ENCODE assay signal across 10 mouse cellular contexts in genomic region chr7:80444401-80445249, GRCm38 (mm10). TPM values are rescaled to one million over a fixed set of nuclear protein-coding genes. Genes with fewer than 3 reads are reported as not detected.
DNase-seq lines count a peak whose midpoint lies in the region.
"Had no signal": no experiment of that assay in that cellular context is flagged by ENCODE, and none has a peak within 500 bp of the region (broad histone marks: within the 10 kb centered on the region; RNA-seq: fewer than 3 reads in every experiment).

No protein-coding gene starts in this region.

- DNase-seq in cerebellum, postnatal 14 days: peak; percentile 58 to 62
- no peak for DNase-seq in cerebellum, adult 9-10 months
- DNase-seq in ZHBTc4 (ENCODE audit: low read depth, low spot score): peak; percentile 18
- DNase-seq in heart, postnatal 4 days: peak; percentile 55
- DNase-seq in kidney, adult 18-20 months: no peak
- no peak for DNase-seq in urinary bladder, postnatal 25 days (ENCODE audit: low spot score)
- no peak for DNase-seq in frontal cortex, postnatal 36 days (ENCODE audit: low spot score in 2 of 2)
- DNase-seq: cerebellum, adult 8-10 months had no signal

- peaks cover 3% of the 10 kb centered on the region for H3K36me3 ChIP-seq in megakaryocyte, embryonic 14.5 days (replicated peaks; ENCODE audit: low read length)

- peaks cover 95% of the 10 kb centered on the region for H3K4me1 ChIP-seq in megakaryocyte, embryonic 14.5 days

- no peaks in the 10 kb centered on the region for H3K9me3 ChIP-seq in megakaryocyte, embryonic 14.5 days

- H3K27me3 ChIP-seq in megakaryocyte, embryonic 14.5 days (replicated peaks): no peaks in the 10 kb centered on the region
- H3K27me3 ChIP-seq: CH12.LX had no signal

- peak overlapping the region; percentile 91 for H3K4me3 ChIP-seq in megakaryocyte, embryonic 14.5 days (replicated peaks)

RNA-seq across cellular contexts. Expression of gene Furin, which starts 39.4 kb away (rescaled TPM):
- 100 to 1,000 TPM; 104 to 113 TPM for total RNA-seq in heart, postnatal 4 days (2021)
- 72.7 and 125 TPM in 2 replicates for polyA plus RNA-seq in megakaryocyte, embryonic 14.5 days (2012; ENCODE audit: insufficient read depth, low replicate concordance)

RNA-seq across cellular contexts. Expression of gene Fes, which starts 56.9 kb away (rescaled TPM):
- total RNA-seq in heart, postnatal 4 days (2021): 10 to 100 TPM; 16.4 to 21.5 TPM
- 42.2 and 53.1 TPM in 2 replicates for polyA plus RNA-seq in megakaryocyte, embryonic 14.5 days (2012; ENCODE audit: insufficient read depth, low replicate concordance)

Comparison
In these comparisons a context has a peak if more than half of its experiments do, and no peak if none do; other contexts are left out.
1. DNase-seq: peak in cerebellum, postnatal 14 days (2 of 2), ZHBTc4 (single experiment) and heart, postnatal 4 days (single experiment); none in cerebellum, adult 9-10 months (single experiment), kidney, adult 18-20 months (single experiment), urinary bladder, postnatal 25 days (single experiment) and frontal cortex, postnatal 36 days (0 of 2).